Mouse (Mus musculus) adipocyte (in vitro differentiated cells): Measurements from ENCODE around the gene Cox10.

Experiments used
- DNase-seq: peaks from one replicate; pipeline ENCODE4 v3.0.0-alpha.2; 2016; ENCODE audit warnings: low spot score

The Cox10 gene

GRCm38 (mm10) chr11:63913936-63914335, 165.3 kb downstream of the Cox10 start:
- DNase-seq: no peak
